Mouse (Mus musculus) MEL (cell line): Measurements from ENCODE around the gene Ppp1r7.

Experiments used
- BHLHE40 ChIP-seq: IDR thresholded peaks from 2 replicates; pipeline ENCODE4 v1.6.1; 2012; ENCODE audit warnings: low read depth, mild to moderate bottlenecking, inconsistent platforms, low read length, improper control_type of control experiment, borderline replicate concordance
- CTCF ChIP-seq, 3 experiments: IDR thresholded peaks in 2 of 3; conservative IDR thresholded peaks in 1 of 3; 2 replicates each; pipeline ENCODE4 v1.5.1; 2011 to 2012; ENCODE audit warnings: low read length in 3 of 3, low read depth in 2 of 3, mild to moderate bottlenecking in 2 of 3, improper control_type of control experiment in 1 of 3, inconsistent platforms in 1 of 3, mixed read lengths in 1 of 3, moderate library complexity in 1 of 3; ENCODE audit not compliant: control insufficient read depth in 1 of 3, insufficient read depth in 1 of 3, poor library complexity in 1 of 3, severe bottlenecking in 1 of 3
- EP300 ChIP-seq, 2 experiments: IDR thresholded peaks; 2 replicates each; pipeline ENCODE4 v1.6.1; 2011; ENCODE audit warnings: improper control_type of control experiment in 2 of 2, low read length in 2 of 2, low read depth in 1 of 2, mild to moderate bottlenecking in 1 of 2
- ETS1 ChIP-seq: IDR thresholded peaks from 2 replicates; pipeline ENCODE4 v1.6.1; 2012; ENCODE audit warnings: low read depth, mild to moderate bottlenecking, inconsistent platforms, low read length, improper control_type of control experiment, moderate library complexity
- MAX ChIP-seq: IDR thresholded peaks from 2 replicates; pipeline ENCODE4 v1.6.1; 2011; ENCODE audit warnings: low read length, improper control_type of control experiment
- POLR2A ChIP-seq, 2 experiments: IDR thresholded peaks; 2 replicates each; pipeline ENCODE4 v1.6.1; 2011 to 2012; ENCODE audit warnings: low read length in 2 of 2, mild to moderate bottlenecking in 2 of 2, control low read depth in 1 of 2, improper control_type of control experiment in 1 of 2, low read depth in 1 of 2, moderate library complexity in 1 of 2; ENCODE audit not compliant: control insufficient read depth in 1 of 2, insufficient read depth in 1 of 2, poor library complexity in 1 of 2
- RAD21 ChIP-seq: IDR thresholded peaks from 2 replicates; pipeline ENCODE4 v1.6.1; 2011; ENCODE audit warnings: mild to moderate bottlenecking, low read depth, low read length, improper control_type of control experiment
- SMC3 ChIP-seq: IDR thresholded peaks from 2 replicates; pipeline ENCODE4 v1.6.1; 2011; ENCODE audit warnings: low read depth, low read length, improper control_type of control experiment
- TAL1 ChIP-seq: IDR thresholded peaks from 2 replicates; pipeline ENCODE4 v1.6.1; 2012; ENCODE audit warnings: mild to moderate bottlenecking, inconsistent platforms, low read length, moderate library complexity, mixed read lengths
- USF1 ChIP-seq: IDR thresholded peaks from 2 replicates; pipeline ENCODE4 v1.6.1; 2014; ENCODE audit warnings: low read depth, mild to moderate bottlenecking, inconsistent platforms, low read length, improper control_type of control experiment, moderate library complexity
- ZNF384 ChIP-seq: IDR thresholded peaks from 2 replicates; pipeline ENCODE4 v1.6.1; 2012; ENCODE audit warnings: low read depth, mild to moderate bottlenecking, inconsistent platforms, low read length, improper control_type of control experiment

GRCm38 (mm10) chr1:93323973-93324372, 18.7 kb upstream of the Ppp1r7 start:
- no peak for TF ChIP-seq POLR2A (IDR thresholded peaks at IDR 0.05; ENCODE audit: control insufficient read depth in 1 of 2, insufficient read depth in 1 of 2, low read depth in 1 of 2, low read length in 2 of 2, poor library complexity in 1 of 2)
- no peak for TF ChIP-seq MAX
- no peak for TF ChIP-seq RAD21
- TF ChIP-seq BHLHE40: no peak
- TF ChIP-seq CTCF (IDR thresholded peaks at IDR 0.05 in 2 of 3, conservative IDR thresholded peaks at IDR 0.05 in 1 of 3; ENCODE audit: control insufficient read depth in 1 of 3, insufficient read depth in 1 of 3, low read depth in 2 of 3, low read length in 3 of 3, poor library complexity in 1 of 3, severe bottlenecking in 1 of 3): no peak
- no peak for TF ChIP-seq TAL1
- no peak for TF ChIP-seq ZNF384
- no peak for TF ChIP-seq ETS1
- no peak for TF ChIP-seq USF1
- TF ChIP-seq SMC3: no peak
- TF ChIP-seq EP300 (IDR thresholded peaks at IDR 0.05; ENCODE audit: low read depth in 1 of 2, low read length in 2 of 2): no peak
